Mouse (Mus musculus) cerebellum, adult 9-11 months (tissue): Measurements from ENCODE around the gene Islr2.

Experiments
- DNase-seq: peaks from one replicate; pipeline ENCODE4 v3.0.0; 2022

Islr2 gene

DNA sequence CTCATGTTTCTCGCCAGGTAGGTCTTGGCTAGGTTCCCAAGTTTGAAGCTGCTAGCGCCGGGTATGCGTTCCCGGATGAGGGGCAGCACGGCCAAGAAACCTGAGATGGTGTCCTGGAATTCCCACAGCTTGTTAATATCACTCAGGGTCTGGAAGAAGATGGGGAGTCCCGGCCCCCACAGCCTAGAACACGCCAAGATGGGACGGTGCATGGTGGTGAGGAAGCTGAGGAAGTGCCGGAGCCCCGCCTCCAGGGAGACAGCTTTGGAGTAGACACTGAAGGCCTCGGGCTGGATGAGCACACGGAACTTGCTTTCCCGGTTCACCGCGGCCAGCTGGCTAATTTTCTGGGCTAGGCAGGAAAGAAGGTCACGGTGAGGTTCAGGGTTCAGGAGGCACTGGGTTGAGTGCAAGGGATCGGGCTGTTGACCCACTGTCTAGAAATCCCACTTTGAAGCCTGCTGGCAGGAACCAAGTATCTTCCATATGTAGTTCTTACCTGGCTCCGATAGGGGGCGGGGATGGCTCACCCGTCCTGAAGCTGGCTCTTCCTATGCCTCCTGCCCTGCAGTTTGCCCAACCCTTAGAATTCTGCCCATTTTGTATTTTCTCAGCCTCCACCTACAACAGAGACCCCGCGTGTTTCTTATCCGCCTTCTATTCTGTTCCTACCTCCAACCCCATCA, 16.2 kb upstream of the Islr2 start:
- DNase-seq = peak; percentile 33

DNA sequence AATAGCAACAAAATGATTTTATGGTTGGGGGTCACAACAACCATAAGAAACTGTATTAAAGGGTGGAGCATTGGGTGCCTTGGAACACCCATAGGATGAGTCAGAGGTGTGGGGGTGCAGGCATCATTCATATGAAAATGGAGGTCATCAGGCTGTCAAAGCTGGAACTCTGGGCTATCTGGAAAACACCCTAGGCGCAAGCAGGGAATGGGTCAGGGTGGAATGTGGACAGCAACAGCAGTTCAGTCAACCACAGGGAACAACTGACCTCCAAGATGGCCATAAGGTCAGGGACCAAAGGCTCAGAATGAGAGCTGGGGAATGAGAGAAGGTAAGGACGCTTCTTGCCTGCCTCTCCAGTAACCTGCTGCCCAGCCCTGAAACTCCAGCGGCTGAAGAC, 14.4 kb upstream of the Islr2 start:
- DNase-seq = no peak

DNA sequence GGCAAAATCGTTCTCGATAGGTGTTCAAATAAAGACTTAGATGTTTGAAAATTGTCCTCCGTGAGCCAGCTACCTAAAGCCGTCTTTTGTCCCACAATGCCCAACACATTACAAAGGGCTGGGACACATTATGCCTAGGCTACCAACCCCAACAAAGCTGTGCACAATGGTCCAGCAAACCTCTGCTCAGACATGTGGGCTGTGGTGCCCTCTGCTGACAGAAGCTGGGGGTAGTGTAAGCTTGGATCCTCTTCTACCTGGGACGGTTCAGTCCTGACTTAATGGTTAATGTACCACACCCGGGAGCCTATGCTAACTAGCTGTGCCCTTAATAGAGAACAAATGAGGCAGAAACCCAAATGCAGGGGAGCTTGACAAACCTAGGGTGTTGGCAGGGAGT, 12.3 kb upstream of the Islr2 start:
- DNase-seq = no peak

DNA sequence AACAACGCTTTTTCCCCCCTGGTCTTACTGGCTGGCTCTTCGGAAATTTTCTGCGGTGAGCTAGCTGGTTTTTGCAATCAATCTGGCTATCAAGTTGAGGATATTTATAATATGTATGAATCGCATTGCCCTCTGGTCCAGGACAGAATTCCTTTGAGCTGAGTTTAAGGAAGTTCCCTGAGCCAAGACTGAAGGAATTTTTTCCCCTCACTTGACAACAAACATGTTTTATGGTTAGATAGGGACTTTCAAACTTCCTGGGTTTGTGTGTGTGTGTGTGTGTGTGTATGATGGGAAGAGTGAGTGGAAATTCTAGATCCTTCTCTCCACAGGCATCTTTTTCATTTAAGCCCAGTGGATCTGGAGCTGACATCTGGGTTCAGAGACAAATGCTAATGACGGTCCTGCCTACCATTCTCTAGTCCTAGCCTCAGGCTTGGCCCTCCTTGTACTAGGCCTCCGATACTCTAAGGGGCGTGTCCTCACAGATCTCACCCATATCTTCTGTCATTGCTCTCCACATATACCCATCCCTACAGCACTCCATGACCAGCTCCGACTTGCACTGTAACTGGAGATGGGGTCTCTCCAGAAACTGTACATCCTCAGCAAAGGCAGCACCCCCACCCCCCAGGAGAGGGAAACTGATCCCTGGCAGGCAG, 10.5 kb upstream of the Islr2 start:
- DNase-seq = no peak

DNA sequence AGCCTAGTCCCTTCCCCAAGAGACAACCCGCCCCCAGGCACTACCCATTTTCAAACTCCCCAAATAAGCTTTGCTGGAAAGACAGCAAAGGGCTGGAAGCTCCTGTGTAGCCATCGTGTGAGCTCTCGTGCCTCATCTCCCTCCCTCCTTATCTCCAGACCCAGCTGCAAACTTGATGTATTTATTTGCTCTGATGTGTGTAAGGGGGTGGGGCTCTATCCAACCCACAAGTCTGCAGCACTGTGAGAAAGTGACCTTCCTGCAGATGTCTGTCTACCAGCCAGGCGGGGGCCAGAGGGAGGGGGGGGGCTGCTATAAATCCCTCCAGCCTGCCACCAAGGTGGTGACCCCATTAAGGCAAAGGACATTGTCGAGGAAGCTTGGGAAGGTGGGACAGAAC, 9.7 kb upstream of the Islr2 start:
- DNase-seq = no peak

DNA sequence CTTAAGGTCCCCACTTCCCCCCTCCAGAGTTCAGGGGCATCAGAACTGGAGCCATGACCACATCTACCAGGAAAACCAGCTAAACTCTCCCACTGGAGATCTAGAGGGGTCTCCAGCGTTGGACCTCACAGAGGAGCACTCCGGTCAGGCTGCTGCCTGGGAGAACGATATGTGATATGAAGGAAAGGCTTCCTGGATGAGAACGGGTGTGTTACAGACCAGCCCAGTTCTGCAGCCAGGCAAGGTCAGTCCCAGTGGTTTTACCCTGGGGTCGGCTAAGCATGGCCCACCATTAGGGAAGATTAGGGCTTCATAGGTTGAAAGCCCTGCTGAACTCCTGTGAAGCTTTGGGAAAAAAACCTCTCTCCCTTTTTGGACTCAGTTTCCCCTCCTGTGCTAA, 9.3 kb upstream of the Islr2 start:
- DNase-seq = no peak

DNA sequence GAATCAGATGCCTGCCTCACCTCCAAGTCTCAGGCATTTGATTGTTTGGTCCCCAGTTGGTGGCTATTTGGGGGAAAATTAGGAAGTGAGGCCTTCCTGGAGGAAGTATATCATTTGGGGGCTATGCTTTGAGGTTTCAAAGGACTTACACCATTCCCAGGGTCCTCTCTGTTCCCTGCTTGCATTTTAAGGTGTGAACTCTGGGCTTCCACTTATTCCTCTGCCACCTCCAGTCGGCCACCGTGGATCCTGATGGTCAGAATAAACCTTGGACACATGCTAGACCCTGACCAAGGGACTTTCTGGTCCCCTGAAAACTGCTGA, 6.1 kb upstream of the Islr2 start:
- DNase-seq = no peak

DNA sequence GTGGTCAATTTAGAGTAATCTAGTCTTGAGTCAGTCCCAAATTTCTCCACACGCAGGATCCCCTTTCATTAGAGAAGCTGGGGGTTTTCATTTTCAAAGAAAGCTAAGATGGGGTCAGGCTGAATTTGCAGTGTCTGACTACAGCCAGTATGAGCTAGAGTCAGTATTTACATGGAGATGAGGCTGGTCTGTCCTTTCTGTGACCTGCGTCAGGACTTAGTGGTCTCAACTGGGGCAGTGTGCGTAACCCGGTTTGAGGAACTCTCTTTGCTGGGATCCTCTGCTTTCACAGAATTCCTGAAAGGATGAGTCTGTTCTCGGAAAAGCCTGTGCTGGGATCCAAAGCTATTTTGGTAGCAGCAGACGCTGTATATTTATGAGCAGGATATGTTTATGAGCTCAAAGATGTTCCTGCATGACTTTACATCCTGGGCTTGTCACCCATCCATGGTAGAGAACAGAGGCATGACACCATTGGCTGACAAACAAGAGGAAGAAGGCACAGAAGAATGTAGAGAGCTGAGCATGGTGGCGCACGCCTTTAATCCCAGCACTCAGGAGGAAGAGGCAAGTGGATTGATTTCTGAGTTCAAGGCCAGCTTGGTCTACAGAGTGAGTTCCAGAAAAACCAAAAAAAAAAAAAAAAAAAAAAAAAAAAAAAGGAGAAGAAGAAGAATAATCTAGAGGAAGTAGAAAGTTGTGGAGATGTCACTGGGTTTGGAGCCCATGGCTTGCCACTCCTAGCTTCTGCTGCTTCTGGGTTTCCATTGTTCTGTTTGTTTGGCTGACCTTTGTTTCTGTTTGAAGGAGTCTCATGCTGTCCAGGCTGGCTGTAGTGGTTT, 5.6 kb upstream of the Islr2 start:
- DNase-seq = no peak

DNA sequence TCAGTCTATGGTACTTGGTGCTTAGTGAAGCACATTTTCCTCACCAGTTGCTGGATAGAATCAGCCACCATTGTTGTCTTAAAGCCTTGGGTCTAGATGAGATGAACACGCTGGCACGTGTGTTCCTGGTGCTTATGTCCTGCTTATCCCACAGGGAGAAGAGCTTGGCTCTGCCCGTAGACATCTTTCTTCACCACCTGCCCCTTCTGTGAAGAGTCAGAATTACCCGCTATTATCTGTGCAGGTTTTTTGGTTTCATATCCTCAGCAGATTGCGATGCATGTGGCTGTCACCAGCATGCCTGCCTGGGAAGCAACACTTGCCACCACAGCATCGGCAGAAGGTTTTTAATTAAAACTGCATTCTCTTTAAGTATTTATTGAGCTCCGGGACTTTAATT, 1.9 kb upstream of the Islr2 start:
- no peak for DNase-seq

DNA sequence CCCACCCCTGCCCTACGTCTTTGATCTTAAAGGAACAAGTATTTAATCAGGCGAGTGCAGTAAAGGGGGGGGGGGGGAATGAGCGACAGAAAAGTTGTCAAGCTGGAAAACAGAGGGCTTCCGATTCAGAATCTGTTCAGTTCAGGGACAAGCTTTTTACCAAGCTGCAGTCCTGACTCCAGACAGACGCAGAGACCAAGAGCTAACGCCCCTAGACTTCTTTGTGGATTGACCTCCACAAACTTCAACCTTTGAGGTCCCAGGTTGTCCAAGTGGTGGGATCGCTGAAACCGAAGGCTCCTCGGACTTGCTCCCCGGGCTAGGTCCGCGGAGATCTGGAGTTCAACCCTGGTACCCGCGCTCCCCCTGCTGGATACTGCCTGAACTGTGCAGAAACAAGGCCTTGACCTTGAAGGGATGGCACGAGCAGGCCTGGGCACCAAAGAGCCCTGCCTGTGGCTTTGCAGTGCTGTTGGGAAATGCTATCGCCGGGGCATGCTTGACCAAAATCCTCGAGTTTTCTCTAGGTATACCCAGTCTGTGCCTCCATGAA, 405 bp upstream of the Islr2 start:
- DNase-seq = peak; percentile 83

DNA sequence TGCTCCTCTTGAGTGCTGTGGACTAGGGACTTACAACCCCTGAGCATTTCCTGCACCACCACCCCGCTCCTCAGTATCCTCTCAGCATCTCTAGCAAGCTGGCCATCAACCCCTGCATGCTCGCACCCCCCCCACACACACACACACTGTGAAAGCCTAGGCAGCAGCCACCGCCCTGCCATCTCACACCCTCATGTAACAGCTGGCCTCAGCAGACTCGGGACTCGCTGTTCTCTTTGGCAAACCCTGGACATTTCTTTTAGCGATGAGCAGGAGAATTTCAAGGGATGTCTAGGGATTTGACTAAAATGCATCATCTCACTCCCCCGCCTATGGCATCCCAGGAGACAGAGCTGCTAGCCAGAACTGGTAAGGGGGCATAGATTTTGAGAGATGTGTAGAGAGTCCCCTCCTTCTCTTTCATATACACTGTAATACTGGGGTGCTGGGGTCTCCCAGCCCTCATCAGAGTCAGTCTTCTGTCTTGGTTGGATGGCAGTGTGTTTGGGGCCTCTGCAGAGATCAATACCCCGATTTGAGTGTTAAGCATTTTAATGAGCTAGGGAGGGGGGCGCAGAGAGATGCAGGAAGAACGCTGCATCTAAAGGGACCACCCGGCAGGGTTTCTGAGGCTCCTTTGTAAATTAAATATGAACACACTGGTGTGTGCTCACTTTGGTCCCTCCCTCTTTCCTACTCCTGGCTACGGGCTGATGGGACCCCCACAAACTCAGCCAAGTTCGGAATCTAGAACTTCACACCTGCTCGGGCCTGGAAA, 1.3 kb downstream of the Islr2 start:
- DNase-seq = no peak

DNA sequence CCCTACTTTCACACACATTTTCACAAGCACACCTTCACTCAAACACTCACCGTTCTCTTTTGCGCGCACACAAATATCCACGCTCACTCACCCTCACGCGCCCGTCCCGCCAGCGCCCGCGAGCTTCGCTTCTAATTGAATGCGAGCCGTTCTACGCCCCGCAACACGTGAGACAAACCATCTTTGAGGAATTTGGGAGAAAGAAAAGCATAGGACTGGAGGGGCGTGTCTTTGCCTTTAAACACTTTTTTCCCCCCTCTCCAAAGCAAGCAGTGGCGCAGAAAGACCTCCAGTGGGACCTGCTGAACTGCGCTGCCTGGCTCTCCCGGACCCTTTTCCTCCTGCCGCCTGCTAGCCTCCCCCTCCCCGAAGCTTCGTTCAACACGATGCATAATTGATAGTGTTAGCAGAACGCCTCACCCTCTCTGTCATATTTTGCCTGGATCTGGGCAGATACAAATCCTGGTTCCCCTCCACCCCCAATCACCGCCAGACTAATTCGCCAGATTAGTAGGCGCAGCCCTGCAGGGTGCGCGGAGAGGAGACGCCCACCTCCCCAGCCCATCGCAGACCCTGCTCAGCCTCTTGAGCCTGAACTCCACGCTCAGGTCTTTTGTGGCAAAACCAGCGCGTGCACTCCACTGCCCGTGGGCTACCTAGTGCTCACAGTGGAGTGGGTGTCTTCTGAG, 2.1 kb downstream of the Islr2 start:
- no peak for DNase-seq

DNA sequence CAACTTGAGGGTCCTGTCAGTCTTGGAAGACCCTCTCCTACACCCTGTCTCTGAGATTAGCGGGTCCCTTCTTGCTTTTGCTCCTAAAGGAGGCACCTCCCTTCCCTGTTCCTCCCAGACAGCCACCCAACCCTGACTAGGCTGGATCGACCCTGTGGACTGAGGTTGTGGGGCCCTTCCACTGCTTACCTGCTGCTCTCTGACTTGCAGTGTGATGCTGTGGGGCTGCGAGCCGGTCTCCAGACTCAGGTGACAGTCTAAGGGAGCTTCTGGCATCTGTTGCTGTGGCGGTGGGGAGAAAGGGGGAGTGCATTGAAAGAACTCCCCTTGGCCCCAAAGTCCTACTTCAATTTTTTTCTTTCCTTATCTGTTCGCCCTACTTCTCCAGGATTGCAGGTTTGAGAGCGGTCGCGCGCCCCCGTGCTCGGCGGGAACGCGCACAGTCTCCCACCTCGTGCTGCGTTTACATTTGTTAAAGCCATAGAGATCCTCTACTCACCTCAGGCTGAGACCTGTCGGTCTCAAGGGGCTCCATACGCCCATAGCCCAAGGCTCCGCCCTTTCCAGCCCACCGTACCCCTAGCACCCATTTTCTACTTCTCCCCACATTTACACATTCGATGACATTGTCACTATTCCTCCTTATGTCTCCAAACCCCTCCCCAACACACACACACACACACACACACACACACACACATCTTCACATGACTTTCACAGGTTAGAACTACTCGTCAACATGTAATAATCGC, 2.9 kb downstream of the Islr2 start:
- no peak for DNase-seq

DNA sequence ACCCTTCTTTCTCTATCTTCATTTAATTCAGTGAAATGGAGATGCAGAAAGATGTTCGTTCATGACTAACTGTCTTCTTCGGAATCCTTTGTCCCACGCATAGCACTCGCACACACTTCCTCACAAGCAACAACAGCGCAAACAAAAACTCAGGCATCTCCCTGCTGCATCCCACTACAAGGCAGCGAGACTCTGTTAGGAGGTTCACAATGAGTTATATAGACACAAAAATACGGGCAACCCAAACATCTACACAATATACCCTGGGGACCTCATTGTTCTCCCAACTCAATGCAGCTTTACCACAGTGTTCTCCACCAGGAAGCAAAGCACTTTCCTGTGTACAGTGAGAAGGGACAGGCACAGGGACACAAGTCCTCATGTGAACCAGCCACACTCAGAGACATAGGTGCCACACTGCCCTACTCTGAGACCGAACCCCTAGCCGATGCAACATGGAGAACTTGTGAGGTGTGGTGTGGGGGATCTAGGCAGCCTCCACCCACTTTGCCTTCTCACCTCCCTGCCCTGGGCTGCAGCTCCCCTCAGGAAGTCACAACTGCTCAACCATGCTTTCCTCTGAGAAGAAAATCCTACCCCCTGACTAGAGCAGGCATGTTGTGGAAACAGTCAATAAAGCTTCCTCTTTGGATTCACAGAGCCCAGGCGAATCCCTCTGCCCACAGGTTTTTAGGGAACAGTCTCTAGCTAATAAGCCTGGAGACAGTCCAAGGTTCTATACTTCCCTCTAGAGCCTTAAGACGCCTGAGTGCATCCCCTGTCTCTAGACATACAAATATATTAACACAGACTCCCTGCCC, 3.6 kb downstream of the Islr2 start:
- no peak for DNase-seq

DNA sequence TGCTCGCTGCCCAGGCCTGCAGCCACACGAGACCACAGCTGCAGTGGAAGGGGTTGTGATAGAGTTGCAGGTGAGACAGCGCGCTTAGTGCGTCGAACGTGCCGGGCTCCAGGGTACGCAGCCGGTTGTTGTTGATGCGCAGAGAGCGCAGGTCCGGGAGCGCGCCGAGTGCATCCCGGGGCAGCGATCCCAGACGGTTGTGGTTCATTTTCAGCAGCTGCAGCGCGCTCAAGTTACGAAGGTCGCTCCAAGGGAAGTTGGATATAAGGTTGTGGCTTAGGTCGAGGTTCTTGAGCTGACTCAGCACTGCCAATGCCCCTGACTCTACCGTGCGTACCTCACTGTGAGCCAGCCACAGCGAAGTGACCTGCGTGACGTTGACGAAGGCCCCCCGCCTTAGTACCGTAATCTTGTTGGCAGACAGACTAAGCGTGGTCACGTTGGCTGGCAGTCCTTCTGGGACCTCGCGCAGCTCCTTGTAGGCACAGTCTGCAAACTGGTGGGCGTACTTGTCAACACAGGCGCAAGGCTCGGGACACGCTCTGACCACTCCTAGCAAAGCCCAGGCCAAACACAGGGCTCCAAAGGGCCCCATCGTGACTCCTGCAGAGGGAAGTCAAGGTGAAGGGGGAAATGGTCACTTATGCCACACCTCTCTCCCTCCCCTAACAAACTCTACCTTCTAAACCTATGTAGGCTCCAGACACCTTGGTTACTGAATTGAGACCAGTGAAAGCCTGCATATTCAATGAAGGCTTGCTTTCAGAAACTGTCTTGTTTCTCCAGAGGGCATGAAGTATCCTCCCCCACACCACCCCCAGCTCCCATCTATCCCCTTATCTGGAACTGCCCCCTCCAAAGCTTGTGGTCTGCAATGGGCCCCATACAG, 4.5 kb downstream of the Islr2 start:
- DNase-seq = no peak

DNA sequence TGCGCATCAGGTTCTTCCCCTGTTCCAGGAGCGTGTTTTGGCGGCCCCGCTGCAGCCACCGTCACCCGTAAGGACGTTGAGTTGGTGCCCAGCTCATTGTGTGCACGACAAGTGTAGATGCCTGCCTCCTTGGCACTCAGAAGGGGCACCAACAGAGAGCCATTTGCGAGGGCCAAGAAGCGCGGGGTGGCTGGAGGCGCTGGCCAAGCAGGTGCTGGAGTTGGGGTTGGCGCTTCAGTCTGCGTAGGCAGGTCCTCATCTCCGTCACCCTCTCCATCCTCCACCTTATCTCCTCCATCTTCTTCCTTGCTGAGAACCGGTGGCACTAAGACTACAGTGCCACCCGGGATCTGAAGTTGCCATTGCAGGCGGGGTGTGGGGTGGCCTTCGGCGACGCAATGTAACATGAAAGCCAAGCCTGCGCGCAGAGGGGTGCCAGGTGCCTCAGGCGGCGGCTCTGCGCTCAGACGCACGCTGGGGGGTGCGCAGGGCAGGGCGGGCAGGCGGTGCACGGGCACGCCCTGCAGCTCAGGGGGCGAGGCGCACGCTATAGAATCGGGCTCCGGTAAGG, 5.2 kb downstream of the Islr2 start:
- DNase-seq = peak; percentile 46

DNA sequence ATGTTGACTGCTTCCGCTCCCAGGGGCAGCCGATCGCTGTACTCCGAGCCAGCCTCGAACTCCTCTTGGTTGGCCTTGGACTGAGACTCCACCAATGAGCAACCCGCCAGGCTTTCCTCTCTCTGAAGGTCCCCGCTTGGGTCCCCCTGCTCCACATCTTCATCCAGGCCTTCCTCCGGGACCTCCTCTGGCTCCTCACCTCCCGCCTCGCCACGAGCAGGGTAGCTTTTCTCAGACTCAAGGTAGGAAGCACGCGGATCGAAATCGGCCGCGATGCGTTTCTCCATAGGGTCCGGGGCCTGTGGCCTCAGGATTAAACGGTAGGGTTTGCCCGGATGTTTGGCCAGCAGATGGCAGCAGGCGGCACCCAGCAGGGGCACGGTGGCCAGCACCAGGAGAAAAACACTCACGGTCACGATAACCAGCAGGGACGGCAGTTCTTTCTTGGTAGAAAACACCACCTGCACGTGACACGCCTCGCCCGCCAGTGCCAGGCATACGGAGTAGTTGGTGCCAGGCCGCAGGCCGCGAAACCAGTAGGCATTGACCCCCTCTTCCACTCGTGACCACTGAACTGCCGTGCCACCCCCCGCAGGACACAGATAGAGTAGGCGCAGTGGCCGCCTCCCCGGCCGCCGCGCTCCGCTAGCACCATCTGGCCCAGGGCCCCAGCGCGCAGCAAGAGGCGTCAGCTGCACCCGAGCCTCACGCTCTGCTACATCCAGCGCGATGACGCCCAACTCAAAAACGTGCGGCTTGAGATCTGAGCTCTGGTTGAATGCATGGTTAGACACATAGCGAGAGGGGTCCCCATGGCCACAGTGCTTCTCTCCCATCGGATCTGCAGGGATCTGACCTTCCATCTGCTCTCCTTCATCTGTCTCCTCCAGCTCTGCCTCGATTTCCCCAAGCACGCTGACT, 6.1 kb downstream of the Islr2 start:
- DNase-seq = peak; percentile 35
